Mouse (Mus musculus) cerebellum, adult 2 months (tissue): ENCODE results near the gene 1810043G02Rik.

ENCODE experiments used
- CTCF ChIP-seq: fragments of 200-500 bp; IDR thresholded peaks from 2 replicates; pipeline ENCODE4 v1.5.1; 2011; ENCODE audit warnings: low read depth, mild to moderate bottlenecking, control low read depth, low read length, moderate library complexity, borderline replicate concordance; ENCODE audit not compliant: insufficient read depth
- POLR2A ChIP-seq: fragments of 200-500 bp; IDR thresholded peaks from 2 replicates; pipeline ENCODE4 v1.6.1; 2011; ENCODE audit warnings: low read length, control low read depth, borderline replicate concordance; ENCODE audit not compliant: insufficient read depth

DNA sequence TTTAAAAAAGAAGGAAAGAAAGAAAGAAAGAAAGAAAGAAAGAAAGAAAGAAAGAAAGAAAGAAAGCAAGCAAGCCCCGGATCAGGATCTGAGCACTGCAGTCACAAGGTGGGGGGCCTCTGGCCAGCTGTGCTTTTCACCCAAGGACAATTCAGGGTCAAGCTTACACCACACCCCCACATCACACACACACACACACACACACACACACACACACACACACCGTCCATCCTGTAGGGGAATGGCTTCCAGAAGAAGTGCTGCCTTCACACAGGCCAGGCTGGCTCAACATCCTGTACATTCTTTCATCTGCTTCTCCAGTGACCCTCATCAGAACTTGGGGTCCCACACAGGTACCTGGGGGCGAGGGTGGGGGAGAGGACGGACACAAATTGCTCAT is 41.0 kb downstream of the 1810043G02Rik start:
- TF ChIP-seq CTCF = no peak
- TF ChIP-seq POLR2A = no peak
